Mouse (Mus musculus): ENCODE data around the gene Ahcyl2. TPM values are rescaled to one million over a fixed set of nuclear protein-coding genes. Genes with fewer than 3 reads are reported as not detected.
"Not testable (repeated sequence)": the region's sequence is repeated elsewhere in the genome, so short reads cannot be mapped to it uniquely, and the experiment has no call there.

The Ahcyl2 gene
- polyA plus RNA-seq, 1 experiment: 24.0 TPM

DNA sequence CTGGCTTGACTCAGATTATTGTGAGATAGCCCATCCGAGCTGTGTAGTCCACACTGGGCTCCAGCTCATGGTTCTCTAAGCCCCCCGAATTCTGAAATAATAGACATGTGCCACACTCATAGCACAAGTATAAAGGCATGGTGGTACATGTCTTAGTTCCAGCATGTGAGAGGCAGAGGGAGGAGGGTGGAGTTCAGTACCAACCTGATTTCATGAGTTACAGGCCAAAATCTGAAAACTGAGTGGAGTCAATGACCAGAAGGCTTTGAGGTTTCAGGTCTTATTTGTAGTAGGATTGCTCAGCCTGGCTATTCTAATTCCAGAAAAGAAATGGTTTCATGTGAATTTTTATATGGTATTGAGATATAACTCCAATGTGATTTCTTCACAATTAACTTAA lies 44.3 kb downstream of the Ahcyl2 start:
- TF ChIP-seq POLR2A (IDR thresholded peaks at IDR 0.05; ENCODE audit: low read depth, low read length) (no peak), CTCF (IDR thresholded peaks at IDR 0.05; ENCODE audit: borderline replicate concordance, insufficient read depth, low read length) (no peak)
- Histone ChIP-seq H3K4me3 (ENCODE audit: insufficient read depth, low read length) (no peak overlapping the region), H3K27ac (ENCODE audit: insufficient read depth, low read length) (no peak overlapping the region), H3K4me1 (ENCODE audit: control insufficient read depth, insufficient read depth, low read length) (no peaks in the 10 kb centered on the region)

DNA sequence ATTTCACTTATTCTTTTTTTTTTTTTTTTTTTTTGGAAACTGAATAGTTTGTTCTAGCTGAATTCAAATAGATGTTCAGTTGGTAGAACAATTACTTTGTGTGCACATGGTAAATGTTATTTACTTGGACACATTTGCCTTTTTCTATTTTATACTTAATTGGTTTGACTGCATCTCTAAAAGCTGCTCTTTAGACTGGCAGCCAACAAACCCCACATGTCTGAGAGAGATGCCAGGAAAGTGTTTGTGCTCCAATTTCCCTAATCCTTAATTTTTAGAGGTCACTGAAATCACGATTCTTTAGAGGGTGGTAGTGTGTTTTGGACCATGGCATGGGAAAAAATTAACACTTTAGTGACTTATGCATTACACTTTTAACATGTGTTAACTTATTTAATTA lies 44.8 kb downstream of the Ahcyl2 start:
- Histone ChIP-seq H3K27ac (ENCODE audit: insufficient read depth, low read length) (no peak overlapping the region), H3K4me3 (ENCODE audit: insufficient read depth, low read length) (no peak overlapping the region), H3K4me1 (ENCODE audit: control insufficient read depth, insufficient read depth, low read length) (no peaks in the 10 kb centered on the region)
- TF ChIP-seq POLR2A (IDR thresholded peaks at IDR 0.05; ENCODE audit: low read depth, low read length): no peak
- TF ChIP-seq CTCF (IDR thresholded peaks at IDR 0.05; ENCODE audit: borderline replicate concordance, insufficient read depth, low read length): no peak

DNA sequence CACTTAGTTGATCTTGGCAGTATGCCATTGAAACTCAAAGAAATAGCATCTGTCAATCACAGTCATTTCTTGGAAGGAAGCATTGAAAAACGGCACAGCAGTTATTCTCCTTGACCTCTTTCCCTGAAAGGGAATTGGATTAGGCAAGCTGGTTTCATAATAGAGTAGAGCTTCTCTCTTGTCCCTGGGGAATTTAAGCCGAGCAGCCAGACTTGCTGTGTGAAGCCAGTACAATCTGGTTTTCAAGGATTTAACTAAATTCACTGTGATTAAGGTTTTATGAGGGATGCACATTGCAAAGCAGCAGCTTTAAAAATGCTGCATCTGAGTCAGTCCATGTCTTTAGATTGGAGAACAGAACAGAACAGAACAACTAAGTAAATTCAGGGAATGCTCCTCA lies 46.8 kb downstream of the Ahcyl2 start:
- TF ChIP-seq POLR2A (IDR thresholded peaks at IDR 0.05; ENCODE audit: low read depth, low read length) (no peak), CTCF (IDR thresholded peaks at IDR 0.05; ENCODE audit: borderline replicate concordance, insufficient read depth, low read length) (no peak)
- Histone ChIP-seq H3K4me1 (ENCODE audit: control insufficient read depth, insufficient read depth, low read length) (no peaks in the 10 kb centered on the region), H3K27ac (ENCODE audit: insufficient read depth, low read length) (no peak overlapping the region), H3K4me3 (ENCODE audit: insufficient read depth, low read length) (no peak overlapping the region)

DNA sequence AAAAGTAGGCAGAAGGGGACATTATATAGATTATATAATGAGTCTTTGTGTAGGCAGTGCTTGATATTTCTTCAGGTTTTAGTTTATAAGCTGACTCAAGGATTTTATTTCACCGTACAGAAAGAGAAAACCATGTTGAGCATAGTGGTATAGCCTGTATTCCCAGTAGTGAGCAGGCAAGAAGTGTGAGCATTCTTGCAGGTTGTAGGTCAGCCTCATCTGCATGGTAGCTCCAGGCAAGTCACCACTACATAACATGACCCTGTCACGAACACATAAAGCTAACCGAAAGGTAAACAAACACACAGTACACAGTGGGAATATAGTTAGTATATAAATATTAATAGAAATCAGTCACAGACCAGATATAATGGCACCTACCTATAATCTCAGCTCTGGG lies 47.2 kb downstream of the Ahcyl2 start:
- no peaks in the 10 kb centered on the region for H3K4me1 ChIP-seq (ENCODE audit: control insufficient read depth, insufficient read depth, low read length)
- H3K27ac ChIP-seq (ENCODE audit: insufficient read depth, low read length): no peak overlapping the region
- no peak overlapping the region for H3K4me3 ChIP-seq (ENCODE audit: insufficient read depth, low read length)
- TF ChIP-seq CTCF (IDR thresholded peaks at IDR 0.05; ENCODE audit: borderline replicate concordance, insufficient read depth, low read length): no peak
- TF ChIP-seq POLR2A (IDR thresholded peaks at IDR 0.05; ENCODE audit: low read depth, low read length): no peak

DNA sequence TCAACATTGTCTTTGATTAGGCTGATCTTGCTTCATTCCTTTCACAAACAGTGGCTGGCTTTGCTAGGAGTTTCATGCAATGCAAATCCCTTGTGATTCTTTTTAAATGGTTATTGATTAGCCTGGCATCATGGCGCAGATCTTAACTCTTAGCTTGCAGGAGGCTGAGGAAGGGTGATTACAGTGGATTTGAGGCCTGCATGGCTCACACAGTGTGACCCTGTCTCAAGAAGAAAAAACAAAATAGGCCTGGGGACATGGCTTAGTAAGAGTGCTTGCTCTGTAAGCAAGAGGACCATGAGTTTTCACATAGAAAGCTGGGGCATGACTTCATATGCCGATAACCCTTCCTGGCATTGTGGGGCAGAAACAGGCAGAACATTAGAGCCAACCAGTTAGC lies 47.8 kb downstream of the Ahcyl2 start:
- no peak overlapping the region for H3K4me3 ChIP-seq (ENCODE audit: insufficient read depth, low read length)
- no peak for TF ChIP-seq CTCF (IDR thresholded peaks at IDR 0.05; ENCODE audit: borderline replicate concordance, insufficient read depth, low read length)
- no peak for TF ChIP-seq POLR2A (IDR thresholded peaks at IDR 0.05; ENCODE audit: low read depth, low read length)
- no peaks in the 10 kb centered on the region for H3K4me1 ChIP-seq (ENCODE audit: control insufficient read depth, insufficient read depth, low read length)

DNA sequence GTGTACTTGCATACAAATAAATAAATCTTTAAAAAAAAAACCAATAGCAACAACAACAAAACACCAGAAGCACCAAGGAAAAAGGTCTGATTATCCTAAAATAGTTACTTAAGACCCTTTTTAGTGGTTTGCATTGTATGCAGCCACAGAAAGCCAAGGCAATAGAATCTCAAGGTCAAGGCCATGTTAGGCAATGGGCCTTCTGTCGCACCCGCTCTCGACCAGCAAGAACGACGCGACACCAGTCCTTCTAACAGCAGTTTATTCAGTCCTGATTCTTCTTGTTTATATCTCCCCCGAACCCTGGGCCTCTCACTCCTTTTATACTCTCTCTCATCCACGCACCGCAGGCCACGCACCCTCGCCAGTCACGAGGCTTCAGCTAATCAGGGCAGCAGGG lies 48.6 kb downstream of the Ahcyl2 start:
- H3K4me1 ChIP-seq (ENCODE audit: control insufficient read depth, insufficient read depth, low read length); H3K4me3 ChIP-seq (ENCODE audit: insufficient read depth, low read length); H3K27ac ChIP-seq (ENCODE audit: insufficient read depth, low read length): not testable (repeated sequence)

More for the DNA sequence above, 47.8 kb downstream of the Ahcyl2 start:
- H3K27ac ChIP-seq (ENCODE audit: insufficient read depth, low read length): no peak overlapping the region

DNA sequence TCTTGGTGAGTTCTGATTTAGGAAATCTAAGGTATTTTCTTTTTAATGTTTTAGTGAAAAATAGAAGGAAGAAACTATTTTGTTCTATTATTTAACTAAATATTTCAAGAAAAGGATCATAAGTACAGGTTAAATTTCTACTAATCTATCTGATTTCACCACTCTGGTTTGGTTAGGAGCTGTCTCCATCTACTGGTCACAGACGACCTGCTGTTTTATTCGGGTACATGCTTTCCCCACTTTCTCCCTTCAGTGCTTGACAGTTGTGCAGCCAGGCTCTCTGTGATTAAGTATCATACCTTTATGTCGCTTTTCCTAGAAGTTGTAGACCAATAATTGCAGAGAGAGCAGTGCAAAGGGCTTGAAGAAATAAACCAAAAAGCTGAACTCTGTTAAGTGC lies 51.5 kb downstream of the Ahcyl2 start:
- Histone ChIP-seq H3K4me1 (ENCODE audit: control insufficient read depth, insufficient read depth, low read length) (no peaks in the 10 kb centered on the region), H3K4me3 (ENCODE audit: insufficient read depth, low read length) (no peak overlapping the region), H3K27ac (ENCODE audit: insufficient read depth, low read length) (no peak overlapping the region)
- TF ChIP-seq CTCF (IDR thresholded peaks at IDR 0.05; ENCODE audit: borderline replicate concordance, insufficient read depth, low read length) (no peak), POLR2A (IDR thresholded peaks at IDR 0.05; ENCODE audit: low read depth, low read length) (no peak)

DNA sequence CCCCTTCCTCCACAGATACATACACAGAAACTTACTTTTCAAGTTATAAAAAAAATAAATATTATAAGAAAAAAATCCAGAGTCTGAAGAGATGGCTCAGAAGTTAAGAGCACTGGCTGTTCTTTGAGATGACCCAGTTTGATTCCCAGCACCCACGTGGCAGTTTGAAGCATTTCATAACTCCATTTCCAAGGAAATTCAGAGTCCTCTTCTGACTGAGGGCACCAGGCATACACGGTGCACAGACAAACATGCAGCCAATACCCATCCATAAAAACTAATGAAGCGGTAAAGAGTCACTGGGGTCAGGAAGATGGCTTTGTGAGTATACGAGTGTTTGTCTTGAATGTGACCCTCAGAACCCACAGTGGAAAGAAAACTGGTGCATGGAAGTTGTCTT lies 52.5 kb downstream of the Ahcyl2 start:
- H3K4me1 ChIP-seq (ENCODE audit: control insufficient read depth, insufficient read depth, low read length): no peaks in the 10 kb centered on the region
- no peak for TF ChIP-seq CTCF (IDR thresholded peaks at IDR 0.05; ENCODE audit: borderline replicate concordance, insufficient read depth, low read length)
- no peak for TF ChIP-seq POLR2A (IDR thresholded peaks at IDR 0.05; ENCODE audit: low read depth, low read length)

DNA sequence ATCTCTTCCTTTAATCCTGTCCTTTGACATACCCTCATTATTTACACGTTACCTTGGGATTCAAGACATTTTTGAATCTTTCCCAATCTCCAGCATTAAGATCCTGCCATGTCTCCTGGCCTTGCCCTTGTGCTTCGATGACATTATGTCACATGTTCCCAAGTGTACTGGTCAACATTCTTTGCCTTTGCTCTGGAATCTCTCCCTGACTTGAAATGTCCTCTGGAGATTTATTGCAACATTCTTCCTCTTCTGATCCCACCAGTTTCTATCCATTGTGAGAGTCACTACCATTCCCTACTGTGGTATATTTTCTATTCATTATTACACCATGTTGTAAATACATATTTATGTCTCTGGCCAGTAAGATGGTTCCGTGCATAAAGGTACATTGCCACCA lies 53.1 kb downstream of the Ahcyl2 start:
- H3K27ac ChIP-seq (ENCODE audit: insufficient read depth, low read length): no peak overlapping the region
- no peaks in the 10 kb centered on the region for H3K4me1 ChIP-seq (ENCODE audit: control insufficient read depth, insufficient read depth, low read length)
- H3K4me3 ChIP-seq (ENCODE audit: insufficient read depth, low read length): no peak overlapping the region
- TF ChIP-seq POLR2A (IDR thresholded peaks at IDR 0.05; ENCODE audit: low read depth, low read length) (no peak), CTCF (IDR thresholded peaks at IDR 0.05; ENCODE audit: borderline replicate concordance, insufficient read depth, low read length) (no peak)

More for the DNA sequence above, 52.5 kb downstream of the Ahcyl2 start:
- Histone ChIP-seq H3K4me3 (ENCODE audit: insufficient read depth, low read length) (no peak overlapping the region), H3K27ac (ENCODE audit: insufficient read depth, low read length) (no peak overlapping the region)

DNA sequence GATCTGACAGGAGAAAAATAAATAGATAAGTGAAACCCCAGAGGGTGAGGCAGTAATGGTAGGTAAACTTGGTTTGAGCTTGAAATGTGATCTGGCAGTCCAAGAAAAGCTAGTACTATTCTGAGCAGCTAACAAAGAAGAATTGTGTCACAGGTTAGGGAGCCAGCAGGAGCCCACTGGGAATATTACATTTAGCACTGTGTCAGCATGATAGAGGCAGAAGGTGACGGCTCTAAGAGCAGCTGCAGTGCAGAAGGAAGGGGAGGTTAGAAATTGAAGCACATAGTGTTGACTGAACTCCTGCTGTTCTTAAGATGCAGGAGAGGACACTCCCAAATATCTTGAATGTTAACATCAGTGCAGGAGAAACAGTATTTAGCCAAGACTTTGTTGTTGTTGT lies 54.0 kb downstream of the Ahcyl2 start:
- TF ChIP-seq POLR2A (IDR thresholded peaks at IDR 0.05; ENCODE audit: low read depth, low read length): no peak
- TF ChIP-seq CTCF (IDR thresholded peaks at IDR 0.05; ENCODE audit: borderline replicate concordance, insufficient read depth, low read length): no peak
- no peak overlapping the region for H3K4me3 ChIP-seq (ENCODE audit: insufficient read depth, low read length)
- H3K4me1 ChIP-seq (ENCODE audit: control insufficient read depth, insufficient read depth, low read length): no peaks in the 10 kb centered on the region
- H3K27ac ChIP-seq (ENCODE audit: insufficient read depth, low read length): no peak overlapping the region

DNA sequence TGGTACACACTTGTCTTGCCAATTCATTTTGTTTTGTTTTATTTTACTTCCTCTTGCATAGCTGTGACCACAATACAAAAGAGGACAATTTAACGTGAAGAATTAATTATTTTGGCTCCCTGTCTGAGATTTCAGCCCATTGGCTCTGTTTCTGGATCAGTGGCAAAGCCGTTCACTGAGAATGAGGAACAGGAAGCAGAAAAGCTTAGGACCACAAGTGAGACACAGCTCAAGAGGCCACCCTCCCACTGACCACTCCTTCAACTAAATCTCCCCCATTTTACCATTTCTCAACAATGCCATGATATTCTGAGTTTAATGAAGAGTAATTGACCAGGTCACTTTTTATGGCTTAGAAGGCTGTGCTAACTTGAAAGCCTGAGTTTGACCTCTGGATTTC lies 57.5 kb downstream of the Ahcyl2 start:
- H3K27ac ChIP-seq (ENCODE audit: insufficient read depth, low read length): no peak overlapping the region
- H3K4me1 ChIP-seq (ENCODE audit: control insufficient read depth, insufficient read depth, low read length): no peaks in the 10 kb centered on the region
- no peak overlapping the region for H3K4me3 ChIP-seq (ENCODE audit: insufficient read depth, low read length)
- TF ChIP-seq POLR2A (IDR thresholded peaks at IDR 0.05; ENCODE audit: low read depth, low read length): no peak
- no peak for TF ChIP-seq CTCF (IDR thresholded peaks at IDR 0.05; ENCODE audit: borderline replicate concordance, insufficient read depth, low read length)
